Mouse (Mus musculus): ENCODE data around the gene Prok1. TPM values are rescaled to one million over a fixed set of nuclear protein-coding genes. Genes with fewer than 3 reads are reported as not detected.

The Prok1 gene
- total and polyA plus RNA-seq, 3 experiments: 0.04 to 0.11 TPM; not detected in 1

- Histone ChIP-seq H3K36me3 (replicated peaks) (no peaks in the 10 kb centered on the region), H3K27me3 (ENCODE audit: insufficient read depth, low read length) (peaks cover 25% of the 10 kb centered on the region), H3K4me3 (ENCODE audit: low read depth, low read length) (no peak within 1 kb of the TSS), H3K9me3 (replicated peaks) (peaks cover 4% of the 10 kb centered on the region), H3K4me1 (ENCODE audit: insufficient read depth, low read depth, low read length) (no peaks in the 10 kb centered on the region)
- no peak for TF ChIP-seq GATA2 (IDR thresholded peaks at IDR 0.05; ENCODE audit: borderline replicate concordance, low read depth, low read length)
- no peak for TF ChIP-seq GATA1 (IDR thresholded peaks at IDR 0.05; ENCODE audit: borderline replicate concordance, low read length)
- TF ChIP-seq POLR2AphosphoS5 (IDR thresholded peaks at IDR 0.05; ENCODE audit: insufficient replicate concordance, low read depth, low read length): no peak
- ATAC-seq (ENCODE audit: extremely low read depth, insufficient number of reproducible peaks, low FRiP score, poor library complexity, severe bottlenecking): no peak
- DNase-seq (ENCODE audit: low spot score): no peak
These were observed 17.9 kb downstream of the Prok1 start, which contains the start of gene Cym for GRCm38 (mm10) chr3:107221608-107222007. Gene Cym (minus strand): TSS chr3:107221732.

GRCm38 (mm10) chr3:107218572-107218971 is 20.9 kb downstream of the Prok1 start:
- ATAC-seq (ENCODE audit: extremely low read depth, insufficient number of reproducible peaks, low FRiP score, poor library complexity, severe bottlenecking): no peak
- no peaks in the 10 kb centered on the region for H3K4me1 ChIP-seq (ENCODE audit: insufficient read depth, low read depth, low read length)

GRCm38 (mm10) chr3:107217101-107217480 is 22.4 kb downstream of the Prok1 start:
- H3K27me3 ChIP-seq (ENCODE audit: insufficient read depth, low read length): peaks cover 27% of the 10 kb centered on the region
- TF ChIP-seq POLR2AphosphoS5 (IDR thresholded peaks at IDR 0.05; ENCODE audit: insufficient replicate concordance, low read depth, low read length): no peak
- TF ChIP-seq TAL1 (conservative IDR thresholded peaks at IDR 0.05; ENCODE audit: low read depth, low read length): no peak
- TF ChIP-seq GATA2 (IDR thresholded peaks at IDR 0.05; ENCODE audit: borderline replicate concordance, low read depth, low read length): no peak
- no peaks in the 10 kb centered on the region for H3K36me3 ChIP-seq (replicated peaks)
- H3K4me3 ChIP-seq (ENCODE audit: low read depth, low read length): no peak overlapping the region
- no peak for DNase-seq (ENCODE audit: low spot score)
- ATAC-seq (ENCODE audit: extremely low read depth, insufficient number of reproducible peaks, low FRiP score, poor library complexity, severe bottlenecking): no peak
- no peaks in the 10 kb centered on the region for H3K9me3 ChIP-seq (replicated peaks)
- H3K4me1 ChIP-seq (ENCODE audit: insufficient read depth, low read depth, low read length): no peaks in the 10 kb centered on the region

More at GRCm38 (mm10) chr3:107218572-107218971, 20.9 kb downstream of the Prok1 start:
- TF ChIP-seq CTCF (IDR thresholded peaks at IDR 0.05; ENCODE audit: low read depth, low read length) (no peak), GATA1 (IDR thresholded peaks at IDR 0.05; ENCODE audit: borderline replicate concordance, low read length) (no peak), GATA2 (IDR thresholded peaks at IDR 0.05; ENCODE audit: borderline replicate concordance, low read depth, low read length) (no peak), TAL1 (conservative IDR thresholded peaks at IDR 0.05; ENCODE audit: low read depth, low read length) (no peak)
- DNase-seq (ENCODE audit: low spot score): no peak
- Histone ChIP-seq H3K36me3 (replicated peaks) (no peaks in the 10 kb centered on the region), H3K9me3 (replicated peaks) (no peaks in the 10 kb centered on the region), H3K27me3 (ENCODE audit: insufficient read depth, low read length) (peaks cover 31% of the 10 kb centered on the region), H3K4me3 (ENCODE audit: low read depth, low read length) (no peak overlapping the region)

GRCm38 (mm10) chr3:107216400-107217100 is 23.0 kb downstream of the Prok1 start:
- Histone ChIP-seq H3K4me1 (ENCODE audit: insufficient read depth, low read depth, low read length) (no peaks in the 10 kb centered on the region), H3K9me3 (replicated peaks) (no peaks in the 10 kb centered on the region), H3K4me3 (ENCODE audit: low read depth, low read length) (no peak overlapping the region), H3K27me3 (ENCODE audit: insufficient read depth, low read length) (peaks cover 25% of the 10 kb centered on the region), H3K36me3 (replicated peaks) (no peaks in the 10 kb centered on the region)
- ATAC-seq (ENCODE audit: extremely low read depth, insufficient number of reproducible peaks, low FRiP score, poor library complexity, severe bottlenecking): no peak
- TF ChIP-seq CTCF (IDR thresholded peaks at IDR 0.05; ENCODE audit: low read depth, low read length) (no peak), POLR2AphosphoS5 (IDR thresholded peaks at IDR 0.05; ENCODE audit: insufficient replicate concordance, low read depth, low read length) (no peak), GATA2 (IDR thresholded peaks at IDR 0.05; ENCODE audit: borderline replicate concordance, low read depth, low read length) (no peak), GATA1 (IDR thresholded peaks at IDR 0.05; ENCODE audit: borderline replicate concordance, low read length) (no peak), TAL1 (conservative IDR thresholded peaks at IDR 0.05; ENCODE audit: low read depth, low read length) (no peak)
- no peak for DNase-seq (ENCODE audit: low spot score)

- H3K4me1 ChIP-seq (ENCODE audit: insufficient read depth, low read depth, low read length): no peaks in the 10 kb centered on the region
- H3K4me3 ChIP-seq (ENCODE audit: low read depth, low read length): no peak overlapping the region
- no peaks in the 10 kb centered on the region for H3K36me3 ChIP-seq (replicated peaks)
- ATAC-seq (ENCODE audit: extremely low read depth, insufficient number of reproducible peaks, low FRiP score, poor library complexity, severe bottlenecking) (no peak), DNase-seq (ENCODE audit: low spot score) (no peak)
- peaks cover 16% of the 10 kb centered on the region for H3K27me3 ChIP-seq (ENCODE audit: insufficient read depth, low read length)
- TF ChIP-seq TAL1 (conservative IDR thresholded peaks at IDR 0.05; ENCODE audit: low read depth, low read length) (no peak), CTCF (IDR thresholded peaks at IDR 0.05; ENCODE audit: low read depth, low read length) (no peak), GATA1 (IDR thresholded peaks at IDR 0.05; ENCODE audit: borderline replicate concordance, low read length) (no peak), GATA2 (IDR thresholded peaks at IDR 0.05; ENCODE audit: borderline replicate concordance, low read depth, low read length) (no peak), POLR2AphosphoS5 (IDR thresholded peaks at IDR 0.05; ENCODE audit: insufficient replicate concordance, low read depth, low read length) (no peak)
- no peaks in the 10 kb centered on the region for H3K9me3 ChIP-seq (replicated peaks)
These were observed 24.9 kb downstream of the Prok1 start for GRCm38 (mm10) chr3:107214606-107215005.

GRCm38 (mm10) chr3:107207625-107208253 is 31.8 kb downstream of the Prok1 start:
- no peak for TF ChIP-seq POLR2AphosphoS5 (IDR thresholded peaks at IDR 0.05; ENCODE audit: insufficient replicate concordance, low read depth, low read length)
- no peak for TF ChIP-seq CTCF (IDR thresholded peaks at IDR 0.05; ENCODE audit: low read depth, low read length)
- no peak for TF ChIP-seq GATA1 (IDR thresholded peaks at IDR 0.05; ENCODE audit: borderline replicate concordance, low read length)
- TF ChIP-seq GATA2 (IDR thresholded peaks at IDR 0.05; ENCODE audit: borderline replicate concordance, low read depth, low read length): no peak
- no peak for TF ChIP-seq TAL1 (conservative IDR thresholded peaks at IDR 0.05; ENCODE audit: low read depth, low read length)
- H3K4me1 ChIP-seq (ENCODE audit: insufficient read depth, low read depth, low read length): no peaks in the 10 kb centered on the region
- no peaks in the 10 kb centered on the region for H3K9me3 ChIP-seq (replicated peaks)
- no peak for ATAC-seq (ENCODE audit: extremely low read depth, insufficient number of reproducible peaks, low FRiP score, poor library complexity, severe bottlenecking)
- H3K4me3 ChIP-seq (ENCODE audit: low read depth, low read length): no peak overlapping the region
- H3K27me3 ChIP-seq (ENCODE audit: insufficient read depth, low read length): peaks cover 3% of the 10 kb centered on the region; the same call in 1 of the 2 replicates
- no peaks in the 10 kb centered on the region for H3K36me3 ChIP-seq (replicated peaks)
- no peak for DNase-seq (ENCODE audit: low spot score)

Data from G1E (cell line).